ENCODE assay signal across 25 mouse cellular contexts in the genomic region with DNA sequence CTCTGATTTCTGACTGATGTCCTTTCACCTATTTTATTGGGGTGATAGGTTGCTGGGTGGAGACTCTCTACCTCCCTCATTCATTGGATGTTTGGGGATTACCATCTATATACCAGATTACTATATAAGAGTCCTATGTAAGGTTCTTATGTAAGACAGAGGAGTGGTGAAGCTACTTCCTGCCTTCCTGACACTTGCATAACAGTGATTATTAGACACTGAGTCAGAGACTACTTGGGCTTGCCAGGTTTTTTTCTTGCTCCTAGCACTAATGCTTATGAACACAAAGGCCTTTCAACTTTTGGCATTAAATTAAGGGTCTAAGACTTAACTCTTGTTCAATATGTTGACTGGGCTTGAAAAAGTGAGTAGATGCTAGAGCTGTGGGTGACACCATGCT.
DNase-seq lines count a peak whose midpoint lies in the region; TF ChIP-seq lines count a peak whose summit lies in the region.
"Had no signal": no experiment of that assay in that cellular context is flagged by ENCODE, and none has a peak within 500 bp of the region (broad histone marks: within the 10 kb centered on the region; RNA-seq: fewer than 3 reads in every experiment).

No protein-coding gene starts in this region.

- TF ChIP-seq POLR2A in myocyte (IDR thresholded peaks at IDR 0.05; ENCODE audit: insufficient read length, low read depth) = no peak

- no peak overlapping the region for H3ac ChIP-seq in myocyte (ENCODE audit: control insufficient read depth, insufficient read length)

- peak overlapping the region; percentile 67 for H3K27ac ChIP-seq in brown adipose tissue, adult 24 weeks (replicated peaks; ENCODE audit: low read depth, low read length)
- H3K27ac ChIP-seq: forebrain, embryonic 12.5 days; forebrain, embryonic 15.5 days; heart, adult 2 months; heart, embryonic 10.5 days; heart, embryonic 13.5 days; hindbrain, embryonic 14.5 days; hindbrain, postnatal 0 days had no signal

- DNase-seq in 3T3-L1 (ENCODE audit: low read depth, low spot score) = peak; percentile 37
- peak; percentile 68 for DNase-seq in 416B (ENCODE audit: low read depth)
- DNase-seq in right cerebral cortex, postnatal 36 days (ENCODE audit: low spot score in 2 of 2) = no peak
- DNase-seq in embryo, embryonic 11 days = no peak
- DNase-seq: adrenal gland, adult 8-10 months; adrenal gland, postnatal 25 days; B cell, adult 2 months; cerebellum, adult 11 months; cerebellum, adult 2 months; cerebellum, adult 9-11 months; cerebellum, postnatal 25 days; gastrocnemius, postnatal 36 days; heart, adult 2 months; heart, postnatal 14 days; heart, postnatal 4 days had no signal

- no peak overlapping the region for H3K4me3 ChIP-seq in brown adipose tissue, adult 24 weeks (ENCODE audit: insufficient read depth, low read depth, low read length)
- no peak overlapping the region for H3K4me3 ChIP-seq in myocyte
- H3K4me3 ChIP-seq: forebrain, embryonic 12.5 days; forebrain, embryonic 15.5 days; heart, adult 2 months; heart, embryonic 10.5 days; heart, embryonic 13.5 days had no signal

- no peaks in the 10 kb centered on the region for H3K27me3 ChIP-seq in myocyte (ENCODE audit: control insufficient read depth, insufficient read depth, insufficient read length)
- H3K27me3 ChIP-seq: CH12.LX; forebrain, embryonic 12.5 days; forebrain, embryonic 15.5 days; heart, embryonic 13.5 days had no signal

- no peaks in the 10 kb centered on the region for H3K79me2 ChIP-seq in myocyte (ENCODE audit: control insufficient read depth, insufficient read depth)

- no peaks in the 10 kb centered on the region for H3K4me1 ChIP-seq in brown adipose tissue, adult 24 weeks (ENCODE audit: control insufficient read depth, insufficient read depth, insufficient read length, low read length)
- H3K4me1 ChIP-seq: heart, embryonic 10.5 days; heart, embryonic 13.5 days had no signal

- H3K4me2 ChIP-seq in myocyte (ENCODE audit: low read depth) = no peak overlapping the region
- H3K4me2 ChIP-seq: forebrain, embryonic 12.5 days; forebrain, embryonic 15.5 days; heart, embryonic 13.5 days; hindbrain, embryonic 14.5 days had no signal

- no peaks in the 10 kb centered on the region for H3K36me3 ChIP-seq in myocyte (ENCODE audit: control insufficient read depth, insufficient read depth)
- H3K36me3 ChIP-seq: forebrain, embryonic 12.5 days; forebrain, embryonic 15.5 days; G1E; heart, embryonic 10.5 days; heart, embryonic 13.5 days had no signal

TF ChIP-seq in myocyte, 11 proteins besides CTCF, POLR2A, EP300 and RAD21:
- no peak for TF ChIP-seq MYOD1 (IDR thresholded peaks at IDR 0.05; ENCODE audit: control insufficient read depth in 1 of 3, insufficient read length in 2 of 3, low read depth in 2 of 3)
- no peak for TF ChIP-seq TCF12 (IDR thresholded peaks at IDR 0.05; ENCODE audit: insufficient read depth, poor library complexity, severe bottlenecking)
- no peak for TF ChIP-seq POLR2AphosphoS2 (IDR thresholded peaks at IDR 0.05; ENCODE audit: insufficient read length, low read depth)
- TF ChIP-seq CEBPB (IDR thresholded peaks at IDR 0.05; ENCODE audit: insufficient read depth, poor library complexity, severe bottlenecking) = peak; percentile 30; the same call in 1 of the 2 replicates
- no peak for TF ChIP-seq E2F4 (IDR thresholded peaks at IDR 0.05; ENCODE audit: insufficient read depth)

Comparison
In these comparisons a context has a peak if more than half of its experiments do, and no peak if none do; other contexts are left out.
1. DNase-seq: peak in 3T3-L1 (single experiment) and 416B (single experiment); none in right cerebral cortex, postnatal 36 days (0 of 2) and embryo, embryonic 11 days (single experiment).